Mouse (Mus musculus): ENCODE data around the gene Chkb.

GRCm38 (mm10) chr15:89378831-89379401, 50.8 kb downstream of the Chkb start, which contains the start of gene Odf3b:
- peak; percentile 37; the same call in 1 of the 2 replicates for TF ChIP-seq POLR2A (IDR thresholded peaks at IDR 0.05; ENCODE audit: control insufficient read depth, extremely low read depth, insufficient read depth, low read length, poor library complexity)
- no peak for TF ChIP-seq CTCF (IDR thresholded peaks at IDR 0.05; ENCODE audit: borderline replicate concordance, control insufficient read depth, extremely low read depth, insufficient read depth, low read length, poor library complexity)

All from thymus, adult 2 months (tissue).